Mouse (Mus musculus) forebrain, embryonic 10.5 days (tissue): ENCODE measurements around the gene Nudt8. TPM values are rescaled to one million over a fixed set of nuclear protein-coding genes. Genes with fewer than 3 reads are reported as not detected.
"Not testable (repeated sequence)": the region's sequence is repeated elsewhere in the genome, so short reads cannot be mapped to it uniquely, and the experiment has no call there.

Experiments used
- DNase-seq: peaks from one replicate; pipeline ENCODE4 v3.0.0-alpha.2; 2017; ENCODE audit warnings: low spot score; ENCODE audit errors: extremely low spot score
- H3K27ac ChIP-seq: fragments of 300-500 bp; sonication (generic); 2 replicates; pipeline ENCODE4 v1.5.1; 2016; ENCODE audit warnings: mild to moderate bottlenecking
- H3K27me3 ChIP-seq: fragments of 300-500 bp; sonication (generic); 2 replicates; pipeline ENCODE4 v1.6.1; 2016; ENCODE audit warnings: mild to moderate bottlenecking; ENCODE audit not compliant: poor library complexity, severe bottlenecking
- H3K36me3 ChIP-seq: fragments of 300-500 bp; sonication (generic); replicated peaks from 2 replicates; pipeline ENCODE4 v1.6.1; 2016; ENCODE audit warnings: mild to moderate bottlenecking, moderate library complexity
- H3K4me1 ChIP-seq: fragments of 300-500 bp; sonication (generic); 2 replicates; pipeline ENCODE4 v1.6.1; 2016
- H3K4me3 ChIP-seq: fragments of 300-500 bp; sonication (generic); 2 replicates; pipeline ENCODE4 v1.5.1; 2016; ENCODE audit warnings: mild to moderate bottlenecking, moderate library complexity
- H3K9me3 ChIP-seq: fragments of 300-500 bp; sonication (generic); 2 replicates; pipeline ENCODE4 v1.6.1; 2016; ENCODE audit warnings: mild to moderate bottlenecking, moderate library complexity
- WGBS: fragments of 180-500 bp; shearing (Covaris S2); methylation state at CpG from one replicate; pipeline ENCODE4 v1.1.7; 2016; 5-methylcytosine and 5-hydroxymethylcytosine counted together
- polyA plus RNA-seq: library from polyadenylated mRNA; unstranded; fragments of >200 nt; fragmentation: Nextera tagmentation; extraction: Ambion mirVana; gene quantifications from 2 replicates; pipeline ENCODE4 v1.2.1, GENCODE M21; 2016

Nudt8 gene
- polyA plus RNA-seq, 1 experiment from 2014 or later, result 30.4 TPM

DNA sequence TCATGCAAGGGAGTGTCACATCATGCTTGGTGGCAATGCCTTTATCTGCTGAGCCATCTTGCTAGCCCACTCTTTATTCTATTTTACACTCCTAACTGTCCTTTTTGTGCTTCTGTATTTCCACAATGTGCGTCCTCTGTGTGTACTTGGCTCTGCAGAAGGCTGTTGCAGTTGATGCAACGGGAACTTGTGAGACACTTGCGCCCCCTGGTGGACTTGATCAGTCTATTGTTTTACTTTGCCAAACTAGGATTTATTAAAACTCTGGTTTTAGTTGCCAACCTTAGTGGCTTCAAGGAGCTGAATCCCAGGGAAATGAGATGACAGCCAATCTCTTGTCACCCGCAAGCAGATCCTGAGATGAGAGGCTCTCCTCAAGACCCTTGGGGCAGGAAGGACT is 47.5 kb downstream of the Nudt8 start:
- H3K9me3 ChIP-seq, result no peaks in the 10 kb centered on the region
- H3K4me1 ChIP-seq, result 0 out of 2 replicates have a peak, but pooled peaks cover 6% of the 10 kb centered on the region
- no peak overlapping the region for H3K27ac ChIP-seq
- no peak overlapping the region for H3K4me3 ChIP-seq
- 19% methylated on average over 4 of the region's 4 CpGs for WGBS
- DNase-seq, result peak; percentile 80
- H3K36me3 ChIP-seq, result no peaks in the 10 kb centered on the region
- H3K27me3 ChIP-seq, result no peaks in the 10 kb centered on the region

DNA sequence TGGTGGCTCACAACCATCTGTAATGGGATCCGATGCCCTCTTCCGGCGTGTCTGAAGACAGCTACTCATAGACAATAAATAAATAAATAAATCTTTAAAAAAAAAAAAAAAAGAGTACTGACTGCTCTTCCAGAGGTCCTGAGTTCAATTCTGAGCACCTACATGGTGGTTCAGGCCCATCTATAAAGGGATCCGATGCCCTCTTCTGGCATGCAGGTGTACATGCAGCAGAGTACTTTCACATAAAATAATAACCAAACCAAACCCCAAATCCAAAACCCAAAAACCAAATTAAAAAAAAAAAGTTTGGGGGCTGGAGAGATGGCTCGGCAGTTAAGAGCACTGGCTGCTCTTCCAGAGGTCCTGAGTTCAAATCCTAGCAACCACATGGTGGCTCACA is 48.7 kb downstream of the Nudt8 start:
- not testable (repeated sequence) for H3K4me1 ChIP-seq, H3K9me3 ChIP-seq, H3K27ac ChIP-seq, DNase-seq, H3K36me3 ChIP-seq, H3K4me3 ChIP-seq, H3K27me3 ChIP-seq
- 84% methylated on average over 5 of the region's 5 CpGs for WGBS

DNA sequence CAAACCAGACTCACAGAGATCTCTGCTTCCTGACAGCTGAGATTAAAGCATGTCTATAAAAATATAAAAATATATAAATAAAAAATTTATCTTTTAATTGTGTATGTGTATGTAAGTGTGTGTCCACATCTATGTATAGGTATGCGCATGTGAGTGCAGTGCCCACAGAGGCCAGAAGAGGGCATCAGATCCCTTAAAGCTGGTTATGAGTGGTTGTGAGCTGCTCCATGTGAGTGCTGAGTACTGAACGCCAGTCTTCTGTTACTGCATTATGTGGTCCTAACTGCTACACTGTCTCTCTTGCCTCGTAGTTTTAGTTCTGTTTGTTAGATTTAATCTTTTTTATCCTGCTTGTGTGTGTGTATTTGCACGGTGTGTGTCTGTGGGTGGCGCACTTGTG is 50.6 kb downstream of the Nudt8 start:
- Histone ChIP-seq H3K27me3 (no peaks in the 10 kb centered on the region), H3K4me1 (0 out of 2 replicates have a peak, but pooled peaks cover 3% of the 10 kb centered on the region), H3K9me3 (no peaks in the 10 kb centered on the region), H3K36me3 (no peaks in the 10 kb centered on the region), H3K27ac (no peak overlapping the region), H3K4me3 (no peak overlapping the region)
- WGBS, result 92% methylated on average over 5 of the region's 5 CpGs
- no peak for DNase-seq

Other genes with a start within 250 kb of the Nudt8 start
- 29.2 and 29.3 TPM in 2 replicates for gene Kmt5b, start 233.2 kb upstream of the Nudt8 start, polyA plus RNA-seq
- 52.3 and 54.3 TPM in 2 replicates for gene Chka, start 148.8 kb upstream of the Nudt8 start, polyA plus RNA-seq
- gene Tcirg1, start 93.4 kb upstream of the Nudt8 start, polyA plus RNA-seq, result 17.2 and 17.9 TPM in 2 replicates
- gene Ndufs8, start 87.8 kb upstream of the Nudt8 start, polyA plus RNA-seq, result 226 and 228 TPM in 2 replicates
- 0.36 and 0.58 TPM in 2 replicates for gene Aldh3b1, start 70.8 kb upstream of the Nudt8 start, polyA plus RNA-seq
- 4.6 and 4.9 TPM in 2 replicates for gene Unc93b1, start 65.4 kb upstream of the Nudt8 start, polyA plus RNA-seq
- not detected in 2 replicates for gene Aldh3b3, start 41.9 kb upstream of the Nudt8 start, polyA plus RNA-seq
- 0.37 and 0.39 TPM in 2 replicates for gene Aldh3b2, start 28.3 kb upstream of the Nudt8 start, polyA plus RNA-seq
- 1.8 and 2.5 TPM in 2 replicates for gene Acy3, start 14.0 kb upstream of the Nudt8 start, polyA plus RNA-seq
- not detected in 2 replicates for gene Tbx10, start 7.8 kb upstream of the Nudt8 start, polyA plus RNA-seq
- gene Gm49405, start within 50 bp of the Nudt8 start, polyA plus RNA-seq, result 2.8 and 3.5 TPM in 2 replicates
- gene Doc2g, start 2.7 kb downstream of the Nudt8 start, polyA plus RNA-seq, result 3.6 and 4.0 TPM in 2 replicates
- 208 and 210 TPM in 2 replicates for gene Ndufv1, start 12.2 kb downstream of the Nudt8 start, polyA plus RNA-seq
- 412 and 423 TPM in 2 replicates for gene Gstp1, start 37.4 kb downstream of the Nudt8 start, polyA plus RNA-seq
- gene Gstp2, start 45.4 kb downstream of the Nudt8 start, polyA plus RNA-seq, result 0.27 and 0.46 TPM in 2 replicates
- not detected in 2 replicates for gene Gstp3, start 59.0 kb downstream of the Nudt8 start, polyA plus RNA-seq
- not detected in 2 replicates for gene Cabp2, start 81.0 kb downstream of the Nudt8 start, polyA plus RNA-seq
- 85.8 and 86.6 TPM in 2 replicates for gene Cdk2ap2, start 96.6 kb downstream of the Nudt8 start, polyA plus RNA-seq
- gene Pitpnm1, start 99.4 kb downstream of the Nudt8 start, polyA plus RNA-seq, result 12.1 and 15.8 TPM in 2 replicates
- gene Aip, start 125.3 kb downstream of the Nudt8 start, polyA plus RNA-seq, result 55.2 and 56.5 TPM in 2 replicates
- not detected in 2 replicates for gene Gpr152, start 139.2 kb downstream of the Nudt8 start, polyA plus RNA-seq
- not detected in 2 replicates for gene Cabp4, start 143.5 kb downstream of the Nudt8 start, polyA plus RNA-seq
- gene Coro1b, start 148.0 kb downstream of the Nudt8 start, polyA plus RNA-seq, result 128 and 130 TPM in 2 replicates
- 0.71 TPM in 1 of 2 replicates, not detected in the other for gene Ptprcap, start 153.0 kb downstream of the Nudt8 start, polyA plus RNA-seq
- 59.7 TPM in 2 replicates for gene Rps6kb2, start 162.8 kb downstream of the Nudt8 start, polyA plus RNA-seq
- gene Carns1, start 174.9 kb downstream of the Nudt8 start, polyA plus RNA-seq, result 2.5 TPM in 2 replicates
- 0.43 and 0.47 TPM in 2 replicates for gene Tbc1d10c, start 190.7 kb downstream of the Nudt8 start, polyA plus RNA-seq
- 998 and 1,002 TPM in 2 replicates for gene Ppp1ca, start 191.5 kb downstream of the Nudt8 start, polyA plus RNA-seq
- 57.4 and 67.1 TPM in 2 replicates for gene Rad9a, start 201.1 kb downstream of the Nudt8 start, polyA plus RNA-seq
- 0.86 and 1.1 TPM in 2 replicates for gene Clcf1, start 213.7 kb downstream of the Nudt8 start, polyA plus RNA-seq
- not detected in 2 replicates for gene AC109138.7, start 213.8 kb downstream of the Nudt8 start, polyA plus RNA-seq
- gene Pold4, start 231.3 kb downstream of the Nudt8 start, polyA plus RNA-seq, result 10.4 and 10.6 TPM in 2 replicates